Mouse (Mus musculus) embryonic facial prominence, embryonic 10.5 days (tissue): Measurements from ENCODE around the gene Kifc1. TPM values are rescaled to one million over a fixed set of nuclear protein-coding genes. Genes with fewer than 3 reads are reported as not detected.

Experiments used
- DNase-seq: peaks from one replicate; pipeline ENCODE4 v3.0.0-alpha.2; 2017; ENCODE audit warnings: low spot score
- H3K27ac ChIP-seq: fragments of 300-500 bp; sonication (generic); replicated peaks from 2 replicates; pipeline ENCODE4 v1.5.1; 2016; ENCODE audit warnings: mild to moderate bottlenecking
- H3K27me3 ChIP-seq: fragments of 300-500 bp; sonication (generic); replicated peaks from 2 replicates; pipeline ENCODE4 v1.6.1; 2016; ENCODE audit warnings: low read depth, mild to moderate bottlenecking; ENCODE audit not compliant: poor library complexity, severe bottlenecking
- H3K36me3 ChIP-seq: fragments of 300-500 bp; sonication (generic); replicated peaks from 2 replicates; pipeline ENCODE4 v1.6.1; 2016; ENCODE audit warnings: mild to moderate bottlenecking, moderate library complexity
- H3K4me1 ChIP-seq: fragments of 300-500 bp; sonication (generic); 2 replicates; pipeline ENCODE4 v1.6.1; 2016
- H3K4me3 ChIP-seq: fragments of 300-500 bp; sonication (generic); 2 replicates; pipeline ENCODE4 v1.5.1; 2016; ENCODE audit warnings: mild to moderate bottlenecking, moderate library complexity
- H3K9me3 ChIP-seq: fragments of 300-500 bp; sonication (generic); 2 replicates; pipeline ENCODE4 v1.6.1; 2016; ENCODE audit warnings: mild to moderate bottlenecking
- WGBS: fragments of 180-500 bp; shearing (Covaris S2); methylation state at CpG from one replicate; pipeline ENCODE4 v1.1.7; 2016; 5-methylcytosine and 5-hydroxymethylcytosine counted together
- polyA plus RNA-seq: library from polyadenylated mRNA; unstranded; fragments of >200 nt; fragmentation: Nextera tagmentation; extraction: Ambion mirVana; gene quantifications from 2 replicates; pipeline ENCODE4 v1.2.1, GENCODE M21; 2016

The Kifc1 gene
- polyA plus RNA-seq, 1 experiment from 2014 or later, result 8.5 TPM

- Histone ChIP-seq H3K4me3 (peak overlapping the region; percentile 91), H3K4me1 (peaks cover 49% of the 10 kb centered on the region), H3K9me3 (no peaks in the 10 kb centered on the region), H3K36me3 (peaks cover 41% of the 10 kb centered on the region), H3K27ac (peak overlapping the region; percentile 90; the same call in 1 of the 2 replicates), H3K27me3 (peaks cover 3% of the 10 kb centered on the region; the same call in 1 of the 2 replicates)
- no peak for DNase-seq
- WGBS, result 65% methylated on average over 21 of the region's 21 CpGs
Observed at GRCm38 (mm10) chr17:33928251-33928947, 37.9 kb upstream of the Kifc1 start.

- Histone ChIP-seq H3K27me3 (peaks cover 1% of the 10 kb centered on the region; the same call in 1 of the 2 replicates), H3K4me3 (0 out of 2 replicates have a peak overlapping the region, but pooled peaks have one; percentile 18), H3K4me1 (peaks cover 32% of the 10 kb centered on the region), H3K27ac (no peak overlapping the region), H3K36me3 (peaks cover 25% of the 10 kb centered on the region), H3K9me3 (no peaks in the 10 kb centered on the region)
- DNase-seq, result peak; percentile 45
- WGBS, result 75% methylated on average over 17 of the region's 17 CpGs
Observed at GRCm38 (mm10) chr17:33926207-33926932, 35.9 kb upstream of the Kifc1 start.

GRCm38 (mm10) chr17:33925406-33926116 lies 35.1 kb upstream of the Kifc1 start:
- Histone ChIP-seq H3K4me3 (peak overlapping the region; percentile 19; the same call in 1 of the 2 replicates), H3K27ac (no peak overlapping the region), H3K36me3 (peaks cover 25% of the 10 kb centered on the region), H3K4me1 (peaks cover 31% of the 10 kb centered on the region), H3K9me3 (no peaks in the 10 kb centered on the region), H3K27me3 (no peaks in the 10 kb centered on the region)
- DNase-seq, result no peak
- 80% methylated on average over 21 of the region's 21 CpGs for WGBS

- Histone ChIP-seq H3K4me1 (peaks cover 31% of the 10 kb centered on the region), H3K27me3 (no peaks in the 10 kb centered on the region), H3K4me3 (0 out of 2 replicates have a peak overlapping the region, but pooled peaks have one; percentile 28), H3K36me3 (peaks cover 25% of the 10 kb centered on the region), H3K9me3 (no peaks in the 10 kb centered on the region), H3K27ac (no peak overlapping the region)
- DNase-seq, result no peak
- WGBS, result 86% methylated on average over 10 of the region's 10 CpGs
Observed at GRCm38 (mm10) chr17:33924577-33925283, 34.3 kb upstream of the Kifc1 start.

GRCm38 (mm10) chr17:33921361-33921760 lies 30.9 kb upstream of the Kifc1 start:
- WGBS, result 89% methylated on average over 7 of the region's 7 CpGs
- H3K4me3 ChIP-seq, result peak overlapping the region; percentile 73; the same call in 1 of the 2 replicates

GRCm38 (mm10) chr17:33920282-33921097 lies 30.0 kb upstream of the Kifc1 start:
- under 1% methylated on average over 36 of the region's 36 CpGs for WGBS
- peak; percentile 90 for DNase-seq

More at GRCm38 (mm10) chr17:33921361-33921760, 30.9 kb upstream of the Kifc1 start:
- no peak overlapping the region for H3K27ac ChIP-seq
- H3K9me3 ChIP-seq, result no peaks in the 10 kb centered on the region
- H3K4me1 ChIP-seq, result peaks cover 49% of the 10 kb centered on the region
- H3K27me3 ChIP-seq, result peaks cover 10% of the 10 kb centered on the region; the same call in 1 of the 2 replicates
- no peak for DNase-seq
- peaks cover 36% of the 10 kb centered on the region for H3K36me3 ChIP-seq

GRCm38 (mm10) chr17:33919351-33920281 lies 29.2 kb upstream of the Kifc1 start:
- WGBS, result under 1% methylated on average over 52 of the region's 52 CpGs
- peak; percentile 57 for DNase-seq

More at GRCm38 (mm10) chr17:33920282-33921097, 30.0 kb upstream of the Kifc1 start:
- H3K4me1 ChIP-seq, result peaks cover 50% of the 10 kb centered on the region
- H3K9me3 ChIP-seq, result no peaks in the 10 kb centered on the region
- peak overlapping the region; percentile 65 for H3K27ac ChIP-seq
- H3K4me3 ChIP-seq, result peak overlapping the region; percentile 73
- peaks cover 27% of the 10 kb centered on the region for H3K36me3 ChIP-seq
- peaks cover 10% of the 10 kb centered on the region; the same call in 1 of the 2 replicates for H3K27me3 ChIP-seq

GRCm38 (mm10) chr17:33918293-33919203 lies 28.1 kb upstream of the Kifc1 start:
- 62% methylated on average over 37 of the region's 37 CpGs for WGBS
- peaks cover 70% of the 10 kb centered on the region for H3K4me1 ChIP-seq
- H3K36me3 ChIP-seq, result peaks cover 36% of the 10 kb centered on the region
- peak overlapping the region; percentile 73 for H3K4me3 ChIP-seq
- H3K27me3 ChIP-seq, result peaks cover 10% of the 10 kb centered on the region; the same call in 1 of the 2 replicates
- DNase-seq, result peak; percentile 9
- no peak overlapping the region for H3K27ac ChIP-seq
- H3K9me3 ChIP-seq, result no peaks in the 10 kb centered on the region

More at GRCm38 (mm10) chr17:33919351-33920281, 29.2 kb upstream of the Kifc1 start:
- H3K36me3 ChIP-seq, result peaks cover 26% of the 10 kb centered on the region
- H3K27me3 ChIP-seq, result peaks cover 10% of the 10 kb centered on the region; the same call in 1 of the 2 replicates
- H3K9me3 ChIP-seq, result no peaks in the 10 kb centered on the region
- peak overlapping the region; percentile 65 for H3K27ac ChIP-seq
- peak overlapping the region; percentile 73 for H3K4me3 ChIP-seq
- H3K4me1 ChIP-seq, result peaks cover 59% of the 10 kb centered on the region

GRCm38 (mm10) chr17:33917656-33918292 lies 27.3 kb upstream of the Kifc1 start:
- peak; percentile 7 for DNase-seq
- Histone ChIP-seq H3K9me3 (no peaks in the 10 kb centered on the region), H3K27me3 (peaks cover 10% of the 10 kb centered on the region; the same call in 1 of the 2 replicates), H3K4me1 (peaks cover 70% of the 10 kb centered on the region), H3K4me3 (peak overlapping the region; percentile 73), H3K36me3 (peaks cover 44% of the 10 kb centered on the region), H3K27ac (no peak overlapping the region)
- 82% methylated on average over 18 of the region's 18 CpGs for whole genome bisulfite sequencing
